Mouse (Mus musculus): ENCODE data around the gene Anxa1.

Anxa1 gene

DNA sequence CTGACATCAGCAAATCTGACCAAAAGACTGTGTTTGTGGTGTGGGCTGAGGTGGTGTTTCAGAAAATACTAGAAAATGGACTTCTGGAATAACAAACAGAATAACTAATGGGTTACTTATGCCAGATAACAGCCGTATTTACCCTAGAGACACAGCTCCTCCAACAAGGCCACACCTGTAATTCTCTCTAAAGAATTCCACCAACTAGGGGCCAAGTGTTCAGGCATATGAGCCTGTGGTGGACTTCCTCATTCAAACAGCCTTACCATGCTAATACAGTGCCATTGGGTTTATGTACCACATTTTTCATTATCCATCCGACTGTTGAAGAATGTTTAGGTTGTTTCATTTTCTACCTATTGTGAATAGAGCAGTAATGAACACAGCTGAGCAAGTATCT lies 20.6 kb downstream of the Anxa1 start:
- no peak for DNase-seq

- no peak for DNase-seq
Observed at GRCm38 (mm10) chr19:20366571-20366970, 24.2 kb downstream of the Anxa1 start.

GRCm38 (mm10) chr19:20366010-20366409 lies 24.7 kb downstream of the Anxa1 start:
- DNase-seq = no peak

- DNase-seq = no peak
Observed at GRCm38 (mm10) chr19:20365364-20365763, 25.4 kb downstream of the Anxa1 start.

- no peak for DNase-seq
Observed at GRCm38 (mm10) chr19:20364931-20365330, 25.8 kb downstream of the Anxa1 start.

- DNase-seq = no peak
Observed at GRCm38 (mm10) chr19:20363221-20363620, 27.5 kb downstream of the Anxa1 start.

DNA sequence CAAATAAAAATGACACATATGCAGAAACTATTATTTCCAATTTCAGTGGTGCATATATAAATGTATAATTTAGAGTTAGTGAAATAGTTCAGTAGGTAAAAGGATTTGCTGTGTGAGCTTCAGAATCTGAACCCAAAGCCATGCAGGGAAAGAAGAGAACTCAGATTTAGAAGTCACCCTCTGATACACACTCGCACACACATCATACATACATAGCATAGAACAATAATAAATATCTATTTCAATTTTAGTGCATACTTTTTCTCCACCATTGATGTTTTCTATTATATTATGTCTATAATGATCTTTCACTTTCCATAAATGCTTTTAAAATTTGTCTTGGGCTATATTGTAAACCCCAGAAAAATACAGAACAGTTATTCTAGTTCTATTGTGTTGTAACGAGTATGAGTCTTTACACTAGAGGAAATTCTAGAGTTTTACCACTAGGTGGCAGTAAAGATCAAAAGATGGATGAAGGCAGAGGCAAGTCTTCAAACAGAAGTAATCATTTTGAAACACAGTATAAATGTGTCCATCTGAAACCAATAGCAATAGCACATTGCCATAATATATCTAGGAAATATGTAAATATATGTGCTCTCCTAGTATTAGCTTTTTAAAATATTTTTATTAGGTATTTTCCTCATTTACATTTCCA lies 28.7 kb downstream of the Anxa1 start:
- DNase-seq = no peak

DNA sequence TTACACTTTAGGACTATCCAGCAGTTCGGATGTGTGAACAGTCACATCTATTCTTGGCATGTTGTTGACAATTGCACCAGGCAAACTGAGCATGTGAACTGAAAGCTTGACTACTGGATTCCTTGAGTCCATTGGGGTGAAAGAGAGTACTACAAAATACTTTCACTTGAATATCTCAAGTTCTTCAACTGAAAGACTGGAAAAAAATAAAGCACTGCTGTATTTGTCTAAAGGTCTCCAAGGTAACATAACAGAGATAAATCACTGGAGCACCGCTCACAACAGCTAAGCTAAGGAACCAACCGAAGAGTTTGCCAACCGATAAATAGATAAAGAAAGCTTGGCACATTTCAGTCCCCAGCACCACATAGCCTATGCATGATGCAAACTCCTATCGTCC lies 32.1 kb downstream of the Anxa1 start:
- no peak for DNase-seq

DNA sequence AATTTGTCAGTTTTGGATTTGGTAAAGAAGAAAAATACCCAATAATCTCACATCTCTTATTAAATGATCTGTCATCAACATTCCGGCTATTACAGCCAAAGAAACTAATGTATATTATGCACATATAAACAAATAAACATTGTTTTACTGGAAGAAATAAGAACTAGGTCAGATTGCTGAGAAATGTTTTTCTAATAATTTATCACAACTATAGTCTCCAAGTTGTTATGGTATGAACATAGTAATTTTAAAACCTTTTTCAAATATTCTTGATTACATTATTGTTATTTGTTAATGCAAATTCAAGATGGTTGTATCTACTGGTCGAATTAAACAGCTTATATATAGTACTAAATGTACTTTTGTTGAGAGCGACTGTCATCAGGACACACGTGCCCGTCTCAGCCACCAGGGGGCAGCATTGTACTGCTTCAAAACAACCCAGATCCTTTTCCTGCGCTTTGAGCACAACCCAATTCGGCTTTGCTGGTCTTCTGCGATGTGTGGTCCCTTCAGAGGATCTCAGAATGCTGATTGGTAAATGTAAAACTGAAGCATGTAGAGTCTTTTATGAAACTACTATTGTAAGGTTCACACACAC lies 45.3 kb downstream of the Anxa1 start:
- DNase-seq = peak; percentile 66

- DNase-seq = no peak
Observed at GRCm38 (mm10) chr19:20344511-20345316, 46.0 kb downstream of the Anxa1 start.

- DNase-seq = no peak
Observed at GRCm38 (mm10) chr19:20344052-20344451, 46.7 kb downstream of the Anxa1 start.

Measured in kidney, adult 18-20 months (tissue).